Mouse (Mus musculus) midbrain, embryonic 11.5 days (tissue): Measurements from ENCODE around the gene Cdh23. TPM values are rescaled to one million over a fixed set of nuclear protein-coding genes. Genes with fewer than 3 reads are reported as not detected.
A peak's percentile ranks its signal among the peaks of the same experiment; 100 is the strongest.

Experiments used
- ATAC-seq: fragments of 200-750 bp; cut with Nextera tagmentation; 2 replicates; pipeline ENCODE4 v1.8.0; 2017; ENCODE audit warnings: moderate TSS enrichment, moderate library complexity; ENCODE audit not compliant: low FRiP score
- DNase-seq: peaks from one replicate; pipeline ENCODE4 v3.0.0; 2015; ENCODE audit warnings: low spot score; ENCODE audit errors: missing footprints
- H3K27ac ChIP-seq: fragments of 300-500 bp; sonication (generic); 2 replicates; pipeline ENCODE4 v1.5.1; 2014; ENCODE audit warnings: low read depth, low read length
- H3K27me3 ChIP-seq: fragments of 300-500 bp; sonication (generic); 2 replicates; pipeline ENCODE4 v1.6.1; 2014; ENCODE audit warnings: mild to moderate bottlenecking, low read length, moderate library complexity, mixed read lengths; ENCODE audit not compliant: control insufficient read depth, insufficient read depth
- H3K36me3 ChIP-seq: fragments of 300-500 bp; sonication (generic); 2 replicates; pipeline ENCODE4 v1.6.1; 2014; ENCODE audit warnings: mild to moderate bottlenecking, low read length, moderate library complexity, mixed read lengths; ENCODE audit not compliant: control insufficient read depth, insufficient read depth
- H3K4me1 ChIP-seq: fragments of 300-500 bp; sonication (generic); 2 replicates; pipeline ENCODE4 v1.6.1; 2014; ENCODE audit warnings: low read length; ENCODE audit not compliant: control insufficient read depth, insufficient read depth
- H3K4me2 ChIP-seq: fragments of 300-500 bp; sonication (generic); 2 replicates; pipeline ENCODE4 v1.6.1; 2014; ENCODE audit warnings: mild to moderate bottlenecking, moderate library complexity
- H3K4me3 ChIP-seq: fragments of 300-500 bp; sonication (generic); 2 replicates; pipeline ENCODE4 v1.5.1; 2014; ENCODE audit warnings: low read depth, low read length
- H3K9ac ChIP-seq: fragments of 300-500 bp; sonication (generic); 2 replicates; pipeline ENCODE4 v1.6.1; 2014; ENCODE audit warnings: low read length
- H3K9me3 ChIP-seq: fragments of 300-500 bp; sonication (generic); 2 replicates; pipeline ENCODE4 v1.6.1; 2016; ENCODE audit warnings: low read length; ENCODE audit not compliant: control insufficient read depth
- WGBS: fragments of 180-500 bp; shearing (Covaris S2); extraction: QIAGEN DNeasy Blood & Tissue Kit; methylation state at CpG from one replicate; pipeline ENCODE4 v1.1.7; 2014; 5-methylcytosine and 5-hydroxymethylcytosine counted together
- polyA plus RNA-seq: library from polyadenylated mRNA; unstranded; fragments of >200 nt; fragmentation: Nextera tagmentation; extraction: Ambion mirVana; gene quantifications from 2 replicates; pipeline ENCODE4 v1.2.1, GENCODE M21; 2014

Cdh23 gene
- polyA plus RNA-seq, 1 experiment from 2014 or later = 0.71 TPM

GRCm38 (mm10) chr10:60737169-60737728, 41.0 kb upstream of the Cdh23 start:
- Histone ChIP-seq H3K4me2 (no peak overlapping the region), H3K36me3 (no peaks in the 10 kb centered on the region), H3K9ac (no peak overlapping the region), H3K27ac (no peak overlapping the region), H3K9me3 (no peaks in the 10 kb centered on the region), H3K4me1 (peaks cover 2% of the 10 kb centered on the region), H3K27me3 (peaks cover 5% of the 10 kb centered on the region; the same call in 1 of the 2 replicates), H3K4me3 (no peak overlapping the region)
- ATAC-seq = no peak
- DNase-seq = no peak
- 69% methylated on average over 11 of the region's 11 CpGs for WGBS

- no peak overlapping the region for H3K4me3 ChIP-seq
- H3K9me3 ChIP-seq = no peaks in the 10 kb centered on the region
- DNase-seq (no peak), ATAC-seq (no peak)
- no peak overlapping the region for H3K4me2 ChIP-seq
- peaks cover 13% of the 10 kb centered on the region for H3K4me1 ChIP-seq
- H3K36me3 ChIP-seq = no peaks in the 10 kb centered on the region
- H3K27ac ChIP-seq = no peak overlapping the region
- H3K27me3 ChIP-seq = peaks cover 8% of the 10 kb centered on the region; the same call in 1 of the 2 replicates
- 100% methylated on average over 1 of the region's 1 CpGs for WGBS
- H3K9ac ChIP-seq = no peak overlapping the region
These were observed 39.4 kb upstream of the Cdh23 start for GRCm38 (mm10) chr10:60735737-60736136.

- no peak overlapping the region for H3K4me2 ChIP-seq
- no peaks in the 10 kb centered on the region for H3K9me3 ChIP-seq
- H3K4me3 ChIP-seq = no peak overlapping the region
- ATAC-seq (no peak), DNase-seq (no peak)
- H3K27me3 ChIP-seq = peaks cover 10% of the 10 kb centered on the region; the same call in 1 of the 2 replicates
- peaks cover 13% of the 10 kb centered on the region for H3K4me1 ChIP-seq
- H3K27ac ChIP-seq = no peak overlapping the region
- 89% methylated on average over 8 of the region's 8 CpGs for WGBS
- no peaks in the 10 kb centered on the region for H3K36me3 ChIP-seq
- H3K9ac ChIP-seq = no peak overlapping the region
These were observed 37.2 kb upstream of the Cdh23 start for GRCm38 (mm10) chr10:60733471-60733870.

- H3K27ac ChIP-seq = peak overlapping the region; percentile 14; the same call in 1 of the 2 replicates
- no peaks in the 10 kb centered on the region for H3K36me3 ChIP-seq
- 33% methylated on average over 2 of the region's 2 CpGs for WGBS
- DNase-seq (no peak), ATAC-seq (no peak)
- no peak overlapping the region for H3K4me2 ChIP-seq
- peaks cover 10% of the 10 kb centered on the region; the same call in 1 of the 2 replicates for H3K27me3 ChIP-seq
- peak overlapping the region; percentile 16; the same call in 1 of the 2 replicates for H3K9ac ChIP-seq
- H3K4me3 ChIP-seq = no peak overlapping the region
- H3K9me3 ChIP-seq = no peaks in the 10 kb centered on the region
- H3K4me1 ChIP-seq = peaks cover 13% of the 10 kb centered on the region
These were observed 36.1 kb upstream of the Cdh23 start for GRCm38 (mm10) chr10:60732397-60732861.

GRCm38 (mm10) chr10:60731742-60732141, 35.5 kb upstream of the Cdh23 start:
- Histone ChIP-seq H3K36me3 (no peaks in the 10 kb centered on the region), H3K9me3 (no peaks in the 10 kb centered on the region), H3K27me3 (peaks cover 10% of the 10 kb centered on the region; the same call in 1 of the 2 replicates), H3K9ac (peak overlapping the region; percentile 16; the same call in 1 of the 2 replicates), H3K4me1 (peaks cover 13% of the 10 kb centered on the region), H3K4me3 (no peak overlapping the region), H3K27ac (peak overlapping the region; percentile 14; the same call in 1 of the 2 replicates), H3K4me2 (no peak overlapping the region)
- ATAC-seq (0 out of 2 replicates have a peak, but pooled peaks have one; percentile 30), DNase-seq (peak; percentile 86)
- 4% methylated on average over 5 of the region's 5 CpGs for WGBS

GRCm38 (mm10) chr10:60727301-60727700, 31.0 kb upstream of the Cdh23 start:
- no peak overlapping the region for H3K4me2 ChIP-seq
- DNase-seq (no peak), ATAC-seq (no peak)
- H3K27me3 ChIP-seq = 0 out of 2 replicates have a peak, but pooled peaks cover 5% of the 10 kb centered on the region
- no peaks in the 10 kb centered on the region for H3K9me3 ChIP-seq
- no peak overlapping the region for H3K27ac ChIP-seq
- WGBS = 33% methylated on average over 5 of the region's 5 CpGs
- no peak overlapping the region for H3K9ac ChIP-seq
- no peaks in the 10 kb centered on the region for H3K36me3 ChIP-seq
- no peak overlapping the region for H3K4me3 ChIP-seq
- peaks cover 12% of the 10 kb centered on the region for H3K4me1 ChIP-seq

GRCm38 (mm10) chr10:60726896-60727295, 30.6 kb upstream of the Cdh23 start:
- H3K9me3 ChIP-seq = no peaks in the 10 kb centered on the region

GRCm38 (mm10) chr10:60724496-60724895, 28.2 kb upstream of the Cdh23 start:
- 76% methylated on average over 6 of the region's 6 CpGs for WGBS
- H3K27me3 ChIP-seq = no peaks in the 10 kb centered on the region; the same call in 1 of the 2 replicates
- ATAC-seq = no peak

More at GRCm38 (mm10) chr10:60726896-60727295, 30.6 kb upstream of the Cdh23 start:
- H3K4me1 ChIP-seq = peaks cover 8% of the 10 kb centered on the region
- no peak for ATAC-seq
- H3K27me3 ChIP-seq = peaks cover 2% of the 10 kb centered on the region; the same call in 1 of the 2 replicates
- DNase-seq = no peak
- WGBS = 72% methylated on average over 3 of the region's 3 CpGs
- no peak overlapping the region for H3K27ac ChIP-seq
- H3K36me3 ChIP-seq = no peaks in the 10 kb centered on the region
- H3K9ac ChIP-seq = no peak overlapping the region
- no peak overlapping the region for H3K4me3 ChIP-seq
- H3K4me2 ChIP-seq = no peak overlapping the region

GRCm38 (mm10) chr10:60723345-60723744, 27.1 kb upstream of the Cdh23 start:
- DNase-seq = no peak
- Histone ChIP-seq H3K27ac (no peak overlapping the region), H3K4me3 (no peak overlapping the region), H3K4me1 (no peaks in the 10 kb centered on the region), H3K36me3 (no peaks in the 10 kb centered on the region), H3K9me3 (no peaks in the 10 kb centered on the region), H3K4me2 (no peak overlapping the region), H3K9ac (no peak overlapping the region), H3K27me3 (no peaks in the 10 kb centered on the region; the same call in 1 of the 2 replicates)
- 48% methylated on average over 1 of the region's 1 CpGs for WGBS
- no peak for ATAC-seq

More at GRCm38 (mm10) chr10:60724496-60724895, 28.2 kb upstream of the Cdh23 start:
- H3K9me3 ChIP-seq = no peaks in the 10 kb centered on the region
- H3K9ac ChIP-seq = no peak overlapping the region
- no peaks in the 10 kb centered on the region for H3K36me3 ChIP-seq
- no peak overlapping the region for H3K4me2 ChIP-seq
- no peaks in the 10 kb centered on the region for H3K4me1 ChIP-seq
- H3K4me3 ChIP-seq = no peak overlapping the region
- H3K27ac ChIP-seq = no peak overlapping the region
- DNase-seq = no peak
